Mouse (Mus musculus) spleen, postnatal 10 days (tissue): ENCODE measurements around the gene Snta1.

Experiments
- DNase-seq, 2 experiments: peaks; one replicate each; pipeline ENCODE4 v3.0.0; 2021 to 2022; ENCODE audit warnings: low spot score in 2 of 2

Snta1 gene

GRCm38 (mm10) chr2:154422181-154422580 lies 14.3 kb upstream of the Snta1 start:
- no peak for DNase-seq

- DNase-seq = no peak
Measured at GRCm38 (mm10) chr2:154420942-154421731, 13.2 kb upstream of the Snta1 start.

- DNase-seq = no peak
Measured at GRCm38 (mm10) chr2:154419631-154420515, 12.0 kb upstream of the Snta1 start.

GRCm38 (mm10) chr2:154418001-154418400 lies 10.1 kb upstream of the Snta1 start:
- no peak for DNase-seq

- DNase-seq = peak; percentile 50 to 85
Measured at GRCm38 (mm10) chr2:154417107-154417506, 9.2 kb upstream of the Snta1 start.

GRCm38 (mm10) chr2:154412018-154412666 lies 4.2 kb upstream of the Snta1 start:
- peak in 1 of 2 experiments; percentile 35 for DNase-seq

GRCm38 (mm10) chr2:154410355-154410754 lies 2.5 kb upstream of the Snta1 start:
- DNase-seq = no peak

GRCm38 (mm10) chr2:154407063-154407642 lies 746 bp downstream of the Snta1 start:
- no peak for DNase-seq

GRCm38 (mm10) chr2:154405447-154405994 lies 2.4 kb downstream of the Snta1 start:
- no peak for DNase-seq

- DNase-seq = no peak
Measured at GRCm38 (mm10) chr2:154402811-154403210, 5.1 kb downstream of the Snta1 start.

- DNase-seq = no peak
Measured at GRCm38 (mm10) chr2:154401976-154402375, 5.9 kb downstream of the Snta1 start.

GRCm38 (mm10) chr2:154399325-154399724 lies 8.6 kb downstream of the Snta1 start:
- DNase-seq = no peak

GRCm38 (mm10) chr2:154398267-154398666 lies 9.6 kb downstream of the Snta1 start:
- DNase-seq = no peak

GRCm38 (mm10) chr2:154396529-154396928 lies 11.4 kb downstream of the Snta1 start:
- DNase-seq = no peak

- DNase-seq = no peak
Measured at GRCm38 (mm10) chr2:154394602-154395001, 13.3 kb downstream of the Snta1 start.

- peak in 1 of 2 experiments; percentile 32 for DNase-seq
Measured at GRCm38 (mm10) chr2:154390180-154390964, 17.5 kb downstream of the Snta1 start.

- no peak for DNase-seq
Measured at GRCm38 (mm10) chr2:154379103-154379502, 28.8 kb downstream of the Snta1 start.

- DNase-seq = no peak
Measured at GRCm38 (mm10) chr2:154374807-154375601, 32.9 kb downstream of the Snta1 start.

- DNase-seq = peak; percentile 53 to 83
Measured at GRCm38 (mm10) chr2:154373961-154374632, 33.8 kb downstream of the Snta1 start.
